Mouse (Mus musculus): ENCODE data around the gene Syne1. TPM values are rescaled to one million over a fixed set of nuclear protein-coding genes. Genes with fewer than 3 reads are reported as not detected.

The Syne1 gene
- polyA plus RNA-seq, 1 experiment from 2014 or later = 19.6 TPM

DNA sequence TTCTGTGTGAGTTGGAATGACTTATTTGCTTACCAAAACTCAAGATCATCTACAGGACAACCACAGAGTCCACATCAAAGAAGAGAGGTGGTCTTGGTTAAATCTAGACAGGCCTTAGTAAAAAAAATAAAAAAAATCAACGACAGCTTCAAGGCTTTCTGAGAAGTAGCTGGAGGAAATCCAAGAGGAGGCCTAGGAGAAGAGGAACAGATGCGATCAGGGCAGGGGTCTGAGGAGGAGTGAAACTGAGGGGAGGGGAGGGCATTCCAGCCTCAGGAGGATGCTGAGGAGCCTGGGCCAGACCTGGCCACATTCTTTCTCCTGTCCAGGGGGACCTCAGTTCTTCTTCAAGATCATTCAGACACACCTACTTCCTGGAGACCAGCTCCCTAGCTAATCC, 579.3 kb downstream of the Syne1 start:
- H3K9ac ChIP-seq (ENCODE audit: low read depth, low read length) = no peak overlapping the region
- no peaks in the 10 kb centered on the region for H3K9me3 ChIP-seq (replicated peaks; ENCODE audit: control insufficient read depth, low read length, poor library complexity, severe bottlenecking)
- 72% methylated on average over 2 of the region's 2 CpGs for WGBS
- ATAC-seq = no peak
- no peaks in the 10 kb centered on the region for H3K27me3 ChIP-seq (ENCODE audit: control insufficient read depth, insufficient read depth, low read depth, low read length)
- no peak overlapping the region for H3K27ac ChIP-seq (ENCODE audit: low read length)
- no peaks in the 10 kb centered on the region for H3K36me3 ChIP-seq (ENCODE audit: control insufficient read depth, insufficient read depth, low read length)
- no peak overlapping the region for H3K4me3 ChIP-seq (ENCODE audit: low read depth, low read length)
- H3K4me1 ChIP-seq (ENCODE audit: control insufficient read depth, insufficient read depth, low read length) = no peaks in the 10 kb centered on the region
- H3K4me2 ChIP-seq (ENCODE audit: low read length) = no peak overlapping the region

DNA sequence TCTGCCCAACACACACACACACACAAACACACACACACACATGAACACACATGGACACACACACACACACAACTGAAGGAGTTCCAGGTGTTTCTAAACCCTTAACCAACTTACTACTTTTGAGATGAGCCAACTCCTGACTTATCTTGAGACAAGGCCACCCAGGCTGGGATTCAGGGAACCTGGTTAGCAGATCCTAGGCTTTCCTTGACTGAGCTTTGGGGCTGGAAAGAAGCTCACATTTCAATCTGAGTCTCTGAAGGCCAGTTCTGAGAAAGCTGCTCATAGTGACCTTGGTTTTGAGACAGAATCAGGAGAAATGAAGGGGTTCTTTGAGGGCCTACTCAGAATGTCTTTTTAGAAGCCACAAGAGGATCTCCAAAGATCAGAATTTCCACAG, 579.7 kb downstream of the Syne1 start:
- Histone ChIP-seq H3K36me3 (ENCODE audit: control insufficient read depth, insufficient read depth, low read length) (no peaks in the 10 kb centered on the region), H3K27ac (ENCODE audit: low read length) (no peak overlapping the region), H3K9ac (ENCODE audit: low read depth, low read length) (no peak overlapping the region), H3K4me1 (ENCODE audit: control insufficient read depth, insufficient read depth, low read length) (no peaks in the 10 kb centered on the region), H3K27me3 (ENCODE audit: control insufficient read depth, insufficient read depth, low read depth, low read length) (no peaks in the 10 kb centered on the region), H3K4me2 (ENCODE audit: low read length) (no peak overlapping the region), H3K9me3 (replicated peaks; ENCODE audit: control insufficient read depth, low read length, poor library complexity, severe bottlenecking) (no peaks in the 10 kb centered on the region), H3K4me3 (ENCODE audit: low read depth, low read length) (no peak overlapping the region)
- no peak for ATAC-seq

DNA sequence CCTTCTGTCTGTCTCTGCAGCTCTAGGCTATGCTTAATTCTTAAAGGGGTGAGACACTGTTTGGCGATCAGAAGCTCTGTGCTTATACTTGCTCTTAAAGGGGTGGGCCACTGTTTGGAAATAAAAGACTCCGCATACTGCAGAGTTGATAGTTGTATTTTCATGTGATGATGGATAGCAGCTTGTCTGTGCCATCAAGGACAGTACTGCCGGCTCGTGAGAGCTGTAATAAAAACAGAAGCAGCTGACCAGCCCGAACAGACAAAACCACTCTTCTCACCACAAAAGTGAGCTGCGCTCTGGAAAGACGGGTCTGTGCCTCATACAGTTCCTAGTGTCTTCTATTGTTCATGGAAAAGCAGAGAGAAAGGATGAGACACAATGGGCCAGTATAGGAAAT, 580.1 kb downstream of the Syne1 start:
- Histone ChIP-seq H3K4me3 (ENCODE audit: low read depth, low read length) (no peak overlapping the region), H3K9me3 (replicated peaks; ENCODE audit: control insufficient read depth, low read length, poor library complexity, severe bottlenecking) (no peaks in the 10 kb centered on the region), H3K27ac (ENCODE audit: low read length) (no peak overlapping the region), H3K27me3 (ENCODE audit: control insufficient read depth, insufficient read depth, low read depth, low read length) (no peaks in the 10 kb centered on the region), H3K4me2 (ENCODE audit: low read length) (no peak overlapping the region), H3K9ac (ENCODE audit: low read depth, low read length) (no peak overlapping the region), H3K4me1 (ENCODE audit: control insufficient read depth, insufficient read depth, low read length) (no peaks in the 10 kb centered on the region), H3K36me3 (ENCODE audit: control insufficient read depth, insufficient read depth, low read length) (no peaks in the 10 kb centered on the region)
- no peak for ATAC-seq
- 86% methylated on average over 7 of the region's 7 CpGs for WGBS

Other genes starting within 250 kb of the Syne1 start
- gene Myct1, start 42.3 kb upstream of the Syne1 start, polyA plus RNA-seq (2015; fragmentation: Nextera tagmentation; extraction: Ambion mirVana) = 0.73 and 0.93 TPM in 2 replicates
- gene Vip, start 87.7 kb upstream of the Syne1 start, polyA plus RNA-seq (2015; fragmentation: Nextera tagmentation; extraction: Ambion mirVana) = 0.81 and 1.1 TPM in 2 replicates